Mouse (Mus musculus): ENCODE measurements at regions not wholly inside any gene's neighbourhood (a gene's known extent, or its start where the extent isn't known, plus 50 kb on each side); places are given as distances from the start of the nearest gene placed in this dataset.

- no peak for DNase-seq
Observed at GRCm38 (mm10) chr15:15443271-15443670, 1285.3 kb upstream of the Cdh9 start.

- no peak for DNase-seq
Observed at GRCm38 (mm10) chr15:15477702-15478101, 1250.9 kb upstream of the Cdh9 start.

GRCm38 (mm10) chr15:15500276-15500675 is 1228.3 kb upstream of the Cdh9 start:
- DNase-seq: no peak

- DNase-seq: no peak
Observed at GRCm38 (mm10) chr15:15538944-15539343, 1189.6 kb upstream of the Cdh9 start.

GRCm38 (mm10) chr15:15559148-15559752 is 1169.3 kb upstream of the Cdh9 start:
- DNase-seq: no peak

GRCm38 (mm10) chr15:15582300-15582880 is 1146.2 kb upstream of the Cdh9 start:
- DNase-seq: no peak

GRCm38 (mm10) chr15:15617976-15618375 is 1110.6 kb upstream of the Cdh9 start:
- DNase-seq: no peak

- no peak for DNase-seq
Observed at GRCm38 (mm10) chr15:15629304-15629703, 1099.3 kb upstream of the Cdh9 start.

- DNase-seq: no peak
Observed at GRCm38 (mm10) chr15:15630283-15630682, 1098.3 kb upstream of the Cdh9 start.

GRCm38 (mm10) chr15:15637130-15637529 is 1091.4 kb upstream of the Cdh9 start:
- DNase-seq: no peak

- no peak for DNase-seq
Observed at GRCm38 (mm10) chr15:15648734-15649133, 1079.8 kb upstream of the Cdh9 start.

- no peak for DNase-seq
Observed at GRCm38 (mm10) chr15:15666744-15667143, 1061.8 kb upstream of the Cdh9 start.

- DNase-seq: peak; percentile 6
Observed at GRCm38 (mm10) chr15:15692713-15693112, 1035.8 kb upstream of the Cdh9 start.

GRCm38 (mm10) chr15:15716694-15717093 is 1011.9 kb upstream of the Cdh9 start:
- no peak for DNase-seq

GRCm38 (mm10) chr15:15741987-15742386 is 986.6 kb upstream of the Cdh9 start:
- DNase-seq: no peak

GRCm38 (mm10) chr15:15743011-15743410 is 985.5 kb upstream of the Cdh9 start:
- no peak for DNase-seq

Measured in embryo, embryonic 11 days (tissue).